Mouse (Mus musculus) leukemia stem cell, adult 10-12 weeks (primary cell): ENCODE results near the gene Hoxa6. TPM values are rescaled to one million over a fixed set of nuclear protein-coding genes. Genes with fewer than 3 reads are reported as not detected.

Experiments
- polyA plus RNA-seq: library from polyadenylated mRNA; stranded (reverse); fragments of >175 nt; gene quantifications from 2 replicates; pipeline ENCODE4 v1.2.3, GENCODE M21; 2012; ENCODE audit warnings: low replicate concordance

Hoxa6 gene
- 0.71 TPM in 1 of 2 replicates, not detected in the other for polyA plus RNA-seq

GRCm38 (mm10) chr6:52208072-52208867, at the start of gene Hoxa6:
Hoxa6 (minus strand) TSS chr6:52208722.

GRCm38 (mm10) chr6:52245757-52246142, 37.2 kb upstream of the Hoxa6 start, which contains the start of gene Hoxa11:
Hoxa11 (minus strand) TSS chr6:52245810.

GRCm38 (mm10) chr6:52240389-52241000, 32.0 kb upstream of the Hoxa6 start, which contains the start of gene Hoxa10:
Hoxa10 (minus strand) TSS chr6:52240854.

GRCm38 (mm10) chr6:52230516-52231165, 22.1 kb upstream of the Hoxa6 start, which contains the start of gene Hoxa9:
Hoxa9 (minus strand) TSS chr6:52231089.

GRCm38 (mm10) chr6:52221337-52221992, 12.9 kb upstream of the Hoxa6 start, which contains the start of gene Hoxa7:
Hoxa7 (minus strand) TSS chr6:52221854.

GRCm38 (mm10) chr6:52213119-52213986, 4.8 kb upstream of the Hoxa6 start, which contains the start of the genes Hoxa3 and Gm28308:
Hoxa3 (minus strand) TSS chr6:52213336.
Gm28308 (minus strand) TSS chr6:52213339.

GRCm38 (mm10) chr6:52204050-52204752, 4.3 kb downstream of the Hoxa6 start, which contains the start of gene Hoxa5:
Hoxa5 (minus strand) TSS chr6:52204587.

GRCm38 (mm10) chr6:52190906-52191810, 17.4 kb downstream of the Hoxa6 start, which contains the start of gene Hoxa4:
Hoxa4 (minus strand) TSS chr6:52191753.

GRCm38 (mm10) chr6:52177061-52177735, 31.3 kb downstream of the Hoxa6 start, which contains the start of gene 5730596B20Rik:
5730596B20Rik (plus strand) TSS chr6:52177498.

GRCm38 (mm10) chr6:52164626-52165440, 43.7 kb downstream of the Hoxa6 start, which contains the start of gene Hoxa2:
Hoxa2 (minus strand) TSS chr6:52164831.

GRCm38 (mm10) chr6:52158276-52159051, 50.1 kb downstream of the Hoxa6 start, which contains the start of gene Hoxa1:
Hoxa1 (minus strand) TSS chr6:52158317.

Other genes starting within 250 kb of the Hoxa6 start
- gene Skap2, start 196.2 kb downstream of the Hoxa6 start, polyA plus RNA-seq, result 1.1 and 1.7 TPM in 2 replicates
- 0.20 TPM in 1 of 2 replicates, not detected in the other for gene Hoxa1, start 50.4 kb downstream of the Hoxa6 start, polyA plus RNA-seq
- 0.13 TPM in 1 of 2 replicates, not detected in the other for gene Hoxa2, start 43.9 kb downstream of the Hoxa6 start, polyA plus RNA-seq
- not detected in 2 replicates for gene 5730596B20Rik, start 31.2 kb downstream of the Hoxa6 start, polyA plus RNA-seq
- gene Hoxa4, start 17.0 kb downstream of the Hoxa6 start, polyA plus RNA-seq, result 0.54 and 0.97 TPM in 2 replicates
- 0.72 and 1.1 TPM in 2 replicates for gene Hoxa5, start 4.1 kb downstream of the Hoxa6 start, polyA plus RNA-seq
- gene Hoxa3, start 4.6 kb upstream of the Hoxa6 start, polyA plus RNA-seq, result 1.1 and 1.2 TPM in 2 replicates
- not detected in 2 replicates for gene Gm28308, start 4.6 kb upstream of the Hoxa6 start, polyA plus RNA-seq
- gene Hoxa7, start 13.1 kb upstream of the Hoxa6 start, polyA plus RNA-seq, result 0.19 and 0.96 TPM in 2 replicates
- 1.9 and 2.5 TPM in 2 replicates for gene Hoxa9, start 22.4 kb upstream of the Hoxa6 start, polyA plus RNA-seq
- 0.11 and 0.28 TPM in 2 replicates for gene Hoxa10, start 32.1 kb upstream of the Hoxa6 start, polyA plus RNA-seq
- gene Hoxa11, start 37.1 kb upstream of the Hoxa6 start, polyA plus RNA-seq, result not detected in 2 replicates
- not detected in 2 replicates for gene Hoxa13, start 52.2 kb upstream of the Hoxa6 start, polyA plus RNA-seq
- gene Evx1, start 104.8 kb upstream of the Hoxa6 start, polyA plus RNA-seq, result not detected in 2 replicates